Mouse (Mus musculus): ENCODE data around the gene Hspb8. TPM values are rescaled to one million over a fixed set of nuclear protein-coding genes. Genes with fewer than 3 reads are reported as not detected.

Gene Hspb8
- 8.9 and 11.9 TPM in 2 replicates for polyA plus RNA-seq (2015; fragmentation: Nextera tagmentation; extraction: Ambion mirVana)

GRCm38 (mm10) chr5:116422699-116423201 lies at the start of gene Hspb8:
Gene Hspb8 (minus strand): TSS chr5:116422864.
- Histone ChIP-seq H3K27me3 (replicated peaks) (0 out of 2 replicates have a peak, but pooled peaks cover 9% of the 10 kb centered on the region), H3K4me3 (replicated peaks) (peak within 1 kb of the TSS; percentile 19), H3K27ac (replicated peaks) (peak within 1 kb of the TSS; percentile 42; the same call in 1 of the 2 replicates), H3K4me2 (peak within 1 kb of the TSS; percentile 55), H3K36me3 (no peaks in the 10 kb centered on the region), H3K9me3 (replicated peaks) (no peaks in the 10 kb centered on the region), H3K4me1 (peaks cover 18% of the 10 kb centered on the region), H3K9ac (replicated peaks) (peak within 1 kb of the TSS; percentile 38)
- under 1% methylated on average over 20 of the region's 20 CpGs for WGBS
- peak; percentile 50; the same call in 1 of the 2 replicates for ATAC-seq (ENCODE audit: low FRiP score)

DNA sequence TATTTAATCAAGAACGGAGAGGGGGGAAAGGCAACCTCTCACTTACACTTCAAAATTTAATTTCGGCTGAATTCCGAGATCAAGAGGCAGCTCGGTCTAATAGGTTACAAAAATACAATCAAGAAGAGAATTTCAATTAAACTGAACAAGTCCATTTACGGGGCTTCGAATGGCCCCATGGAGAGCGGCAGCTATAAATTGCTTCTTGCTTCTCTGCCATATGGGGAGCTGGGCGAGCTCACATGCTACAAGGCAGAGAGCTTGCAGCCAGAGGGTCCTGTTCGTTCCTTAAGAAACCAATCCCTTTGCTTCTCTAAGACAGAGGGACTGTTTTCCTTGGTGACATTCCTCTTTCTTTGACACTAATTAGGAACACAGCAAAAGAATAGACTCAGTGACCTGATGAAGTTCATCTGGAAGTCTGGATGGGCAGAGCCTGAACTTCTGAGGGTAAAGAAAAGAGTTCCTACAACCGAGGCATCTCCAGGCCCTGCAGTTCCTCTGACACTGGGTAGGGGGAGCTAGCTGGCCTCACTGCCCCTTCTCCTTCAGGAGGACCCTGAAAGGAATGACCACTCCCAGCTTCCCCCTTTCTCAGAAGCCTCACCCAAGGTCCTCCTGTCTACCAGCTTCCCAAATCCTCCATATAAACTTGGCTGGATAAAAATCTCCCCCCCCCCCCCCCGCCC lies 38.8 kb upstream of the Hspb8 start:
- Histone ChIP-seq H3K4me1 (peaks cover 20% of the 10 kb centered on the region), H3K9ac (replicated peaks) (no peak overlapping the region), H3K4me2 (0 out of 2 replicates have a peak overlapping the region, but pooled peaks have one; percentile 3), H3K4me3 (replicated peaks) (no peak overlapping the region), H3K36me3 (peaks cover 28% of the 10 kb centered on the region), H3K9me3 (replicated peaks) (peaks cover 15% of the 10 kb centered on the region), H3K27ac (replicated peaks) (peak overlapping the region; percentile 77), H3K27me3 (replicated peaks) (no peaks in the 10 kb centered on the region)
- 18% methylated on average over 11 of the region's 11 CpGs for WGBS
- ATAC-seq (ENCODE audit: low FRiP score): peak; percentile 78

DNA sequence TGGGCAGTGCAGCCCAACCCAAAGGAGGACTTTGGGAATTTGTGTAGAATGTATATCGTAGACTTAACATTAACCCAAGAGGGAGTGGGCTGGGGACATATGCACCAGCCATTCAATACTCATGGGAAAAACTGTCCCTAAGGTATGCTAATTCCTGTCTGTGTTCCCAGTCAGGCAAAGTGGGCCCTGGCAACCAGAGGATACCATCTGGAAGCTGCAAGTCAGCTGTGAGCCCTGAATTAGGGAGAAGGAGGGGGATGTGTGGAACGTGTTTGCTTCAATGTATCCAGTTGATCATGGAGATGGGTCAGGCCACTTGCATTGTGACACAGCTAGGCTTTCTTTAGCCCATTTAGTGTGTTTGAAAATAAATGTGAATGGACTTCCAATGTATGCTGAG lies 37.3 kb upstream of the Hspb8 start:
- no peak overlapping the region for H3K4me2 ChIP-seq
- no peak for ATAC-seq (ENCODE audit: low FRiP score)
- H3K9ac ChIP-seq (replicated peaks): no peak overlapping the region
- H3K36me3 ChIP-seq: peaks cover 13% of the 10 kb centered on the region
- H3K27me3 ChIP-seq (replicated peaks): no peaks in the 10 kb centered on the region
- no peak overlapping the region for H3K4me3 ChIP-seq (replicated peaks)
- H3K27ac ChIP-seq (replicated peaks): no peak overlapping the region
- H3K9me3 ChIP-seq (replicated peaks): peaks cover 5% of the 10 kb centered on the region; the same call in 1 of the 2 replicates
- peaks cover 20% of the 10 kb centered on the region for H3K4me1 ChIP-seq
- WGBS: 36% methylated on average over 2 of the region's 2 CpGs

GRCm38 (mm10) chr5:116457791-116458190 lies 35.1 kb upstream of the Hspb8 start:
- no peaks in the 10 kb centered on the region for H3K36me3 ChIP-seq
- H3K4me1 ChIP-seq: peaks cover 25% of the 10 kb centered on the region
- no peak overlapping the region for H3K4me3 ChIP-seq (replicated peaks)
- H3K9me3 ChIP-seq (replicated peaks): no peaks in the 10 kb centered on the region
- H3K27ac ChIP-seq (replicated peaks): no peak overlapping the region
- H3K27me3 ChIP-seq (replicated peaks): no peaks in the 10 kb centered on the region
- H3K4me2 ChIP-seq: no peak overlapping the region
- H3K9ac ChIP-seq (replicated peaks): no peak overlapping the region
- no peak for ATAC-seq (ENCODE audit: low FRiP score)
- WGBS: 63% methylated on average over 7 of the region's 7 CpGs

DNA sequence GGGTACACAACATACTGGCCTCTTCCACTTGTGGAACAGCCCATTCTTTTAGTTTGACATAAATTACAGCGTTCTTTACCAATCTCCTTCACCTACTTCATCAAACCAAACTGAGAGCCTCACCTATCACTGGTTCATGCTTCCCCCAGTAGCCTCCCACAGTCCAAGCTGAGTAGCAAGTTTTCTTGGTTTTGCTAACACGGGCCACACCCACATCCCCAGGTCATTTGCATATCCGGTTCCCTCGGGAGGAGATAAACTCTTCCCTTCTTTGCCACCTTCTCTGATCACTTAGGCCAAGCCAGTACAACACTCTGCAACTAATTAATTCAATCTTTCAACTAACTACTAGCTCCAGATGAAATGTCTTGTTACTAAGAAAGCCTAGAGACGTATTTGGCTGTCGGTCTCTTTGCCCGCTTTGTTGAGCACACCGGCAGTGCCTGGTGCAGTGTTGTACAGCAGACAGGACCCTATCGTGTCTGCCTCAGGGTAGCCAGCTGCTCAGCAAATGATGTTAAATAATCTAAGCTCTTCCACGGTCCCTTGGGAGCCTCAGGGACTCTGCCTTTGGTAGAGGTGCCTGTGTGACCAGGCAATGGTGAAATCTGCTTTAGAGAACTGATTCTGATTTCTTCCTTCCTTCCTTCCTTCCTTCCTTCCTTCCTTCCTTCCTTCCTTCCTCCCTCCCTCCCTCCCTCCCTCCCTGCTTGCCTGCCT lies 34.3 kb upstream of the Hspb8 start:
- no peak for ATAC-seq (ENCODE audit: low FRiP score)
- H3K27ac ChIP-seq (replicated peaks): no peak overlapping the region

GRCm38 (mm10) chr5:116453401-116453851 lies 30.8 kb upstream of the Hspb8 start:
- Histone ChIP-seq H3K4me3 (replicated peaks) (0 out of 2 replicates have a peak overlapping the region, but pooled peaks have one; percentile 2), H3K27me3 (replicated peaks) (no peaks in the 10 kb centered on the region), H3K9me3 (replicated peaks) (no peaks in the 10 kb centered on the region), H3K9ac (replicated peaks) (no peak overlapping the region), H3K4me2 (peak overlapping the region; percentile 46), H3K4me1 (peaks cover 15% of the 10 kb centered on the region), H3K27ac (replicated peaks) (no peak overlapping the region), H3K36me3 (no peaks in the 10 kb centered on the region)
- WGBS: 7% methylated on average over 27 of the region's 27 CpGs
- no peak for ATAC-seq (ENCODE audit: low FRiP score)

More for the DNA sequence above, 34.3 kb upstream of the Hspb8 start:
- Histone ChIP-seq H3K4me2 (no peak overlapping the region), H3K27me3 (replicated peaks) (no peaks in the 10 kb centered on the region), H3K9me3 (replicated peaks) (no peaks in the 10 kb centered on the region), H3K9ac (replicated peaks) (no peak overlapping the region), H3K36me3 (no peaks in the 10 kb centered on the region), H3K4me1 (peaks cover 22% of the 10 kb centered on the region), H3K4me3 (replicated peaks) (no peak overlapping the region)
- 29% methylated on average over 10 of the region's 10 CpGs for WGBS

DNA sequence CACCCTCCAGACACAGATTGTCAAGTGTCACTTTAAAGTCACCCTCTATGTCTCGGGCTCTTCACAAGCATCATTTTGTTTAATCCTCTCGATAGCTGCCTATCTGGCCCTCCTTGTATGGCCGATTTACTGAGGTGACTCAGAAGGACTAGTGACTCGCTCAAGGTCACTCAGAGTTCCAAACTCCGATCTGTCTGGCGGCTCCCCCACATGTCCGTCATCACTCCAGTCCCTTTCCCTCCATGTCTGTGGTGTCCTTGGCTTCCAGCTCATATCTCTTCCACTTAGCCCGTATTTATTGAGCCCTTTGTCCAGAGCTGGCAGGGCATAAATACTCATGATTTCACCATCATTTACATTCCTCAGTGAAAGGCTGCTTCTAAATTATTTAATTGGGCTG lies 28.2 kb upstream of the Hspb8 start:
- WGBS: 85% methylated on average over 8 of the region's 8 CpGs
- no peak for ATAC-seq (ENCODE audit: low FRiP score)
- H3K9me3 ChIP-seq (replicated peaks): no peaks in the 10 kb centered on the region
- no peaks in the 10 kb centered on the region for H3K27me3 ChIP-seq (replicated peaks)
- H3K4me1 ChIP-seq: peaks cover 20% of the 10 kb centered on the region
- no peak overlapping the region for H3K27ac ChIP-seq (replicated peaks)
- H3K4me3 ChIP-seq (replicated peaks): no peak overlapping the region
- H3K36me3 ChIP-seq: no peaks in the 10 kb centered on the region; the same call in 1 of the 2 replicates
- H3K4me2 ChIP-seq: no peak overlapping the region
- no peak overlapping the region for H3K9ac ChIP-seq (replicated peaks)

DNA sequence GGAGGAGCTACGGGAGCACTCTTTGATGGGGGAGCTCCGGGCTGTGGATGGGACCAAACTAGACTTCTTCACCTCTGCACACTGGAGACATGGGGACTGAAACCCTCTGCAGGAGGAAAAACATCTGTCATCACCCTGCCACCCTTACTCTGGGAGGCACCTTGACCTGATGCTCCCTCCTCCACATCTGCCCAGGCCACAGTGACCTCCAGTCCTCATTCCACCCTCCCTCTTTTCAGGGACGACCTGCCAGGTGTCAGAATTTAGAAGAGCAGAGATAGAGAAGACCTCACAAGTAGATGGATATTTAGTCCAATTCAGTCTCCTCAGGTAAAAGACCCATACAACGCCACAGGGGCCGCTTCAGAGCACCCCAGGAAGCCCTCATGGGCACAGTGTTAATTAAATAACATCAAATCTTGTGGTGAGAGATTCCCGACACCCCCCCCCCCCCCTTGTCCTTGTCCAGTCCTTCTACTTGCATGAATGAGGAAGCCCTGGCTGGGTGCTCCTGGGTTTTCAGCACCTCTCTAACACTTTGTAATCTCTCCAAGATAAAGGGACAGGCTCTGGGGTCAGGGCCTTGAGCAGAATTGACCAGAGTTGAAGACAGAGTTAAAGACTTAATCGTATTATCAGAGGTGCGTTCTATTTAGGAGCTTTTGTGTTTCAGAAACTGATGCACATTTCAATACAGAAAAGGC lies 27.0 kb upstream of the Hspb8 start:
- no peaks in the 10 kb centered on the region for H3K9me3 ChIP-seq (replicated peaks)
- WGBS: 64% methylated on average over 8 of the region's 8 CpGs
- peaks cover 21% of the 10 kb centered on the region for H3K4me1 ChIP-seq
- H3K27ac ChIP-seq (replicated peaks): no peak overlapping the region
- H3K4me3 ChIP-seq (replicated peaks): no peak overlapping the region
- no peak for ATAC-seq (ENCODE audit: low FRiP score)
- H3K4me2 ChIP-seq: no peak overlapping the region
- no peaks in the 10 kb centered on the region for H3K27me3 ChIP-seq (replicated peaks)
- H3K36me3 ChIP-seq: no peaks in the 10 kb centered on the region; the same call in 1 of the 2 replicates
- no peak overlapping the region for H3K9ac ChIP-seq (replicated peaks)

GRCm38 (mm10) chr5:116448409-116449191 lies 25.9 kb upstream of the Hspb8 start:
- peaks cover 2% of the 10 kb centered on the region; the same call in 1 of the 2 replicates for H3K36me3 ChIP-seq
- ATAC-seq (ENCODE audit: low FRiP score): no peak
- no peaks in the 10 kb centered on the region for H3K27me3 ChIP-seq (replicated peaks)
- no peaks in the 10 kb centered on the region for H3K9me3 ChIP-seq (replicated peaks)
- no peak overlapping the region for H3K9ac ChIP-seq (replicated peaks)
- 11% methylated on average over 11 of the region's 11 CpGs for WGBS
- no peak overlapping the region for H3K4me3 ChIP-seq (replicated peaks)
- H3K27ac ChIP-seq (replicated peaks): no peak overlapping the region
- H3K4me1 ChIP-seq: peaks cover 25% of the 10 kb centered on the region
- H3K4me2 ChIP-seq: no peak overlapping the region

DNA sequence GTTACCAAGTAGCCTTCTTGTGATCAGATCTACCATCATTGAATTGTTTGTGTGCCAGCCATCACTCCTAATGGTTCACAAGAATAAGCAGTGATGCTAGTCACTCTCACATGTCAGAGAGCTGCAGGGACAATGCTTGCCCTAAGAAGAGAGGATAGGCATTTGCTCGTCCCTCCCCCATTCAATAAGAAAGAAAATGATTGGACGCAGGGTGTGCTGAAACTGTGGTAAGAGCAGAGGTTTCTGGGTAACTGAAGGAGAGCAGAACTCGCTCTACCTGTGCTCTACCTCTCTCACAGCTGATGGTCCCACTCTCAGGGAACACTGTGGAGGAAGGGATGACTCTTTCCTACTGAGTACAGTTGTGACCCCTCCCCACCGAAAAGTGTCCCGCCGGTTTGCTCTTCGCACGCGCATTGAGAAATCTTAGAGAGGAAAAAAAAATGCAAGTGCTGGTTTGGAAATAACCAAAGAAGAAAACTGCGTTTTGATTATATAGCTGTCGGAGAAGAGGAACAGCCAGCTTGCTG lies 25.2 kb upstream of the Hspb8 start:
- ATAC-seq (ENCODE audit: low FRiP score): no peak
- Histone ChIP-seq H3K4me1 (peaks cover 24% of the 10 kb centered on the region), H3K4me3 (replicated peaks) (no peak overlapping the region), H3K9me3 (replicated peaks) (no peaks in the 10 kb centered on the region), H3K9ac (replicated peaks) (no peak overlapping the region), H3K36me3 (peaks cover 5% of the 10 kb centered on the region; the same call in 1 of the 2 replicates), H3K27me3 (replicated peaks) (no peaks in the 10 kb centered on the region), H3K27ac (replicated peaks) (no peak overlapping the region), H3K4me2 (no peak overlapping the region)
- WGBS: 49% methylated on average over 11 of the region's 11 CpGs

Data from neural tube, embryonic 15.5 days (tissue).